Mouse (Mus musculus) liver, postnatal 0 days (tissue): Measurements from ENCODE around the gene Sema5a. TPM values are rescaled to one million over a fixed set of nuclear protein-coding genes. Genes with fewer than 3 reads are reported as not detected.

Source experiments
- ATAC-seq: fragments of 200-750 bp; cut with Nextera tagmentation; 2 replicates; pipeline ENCODE4 v1.8.0; 2017; ENCODE audit warnings: mild to moderate bottlenecking, moderate library complexity
- DNase-seq: peaks from one replicate; pipeline ENCODE4 v3.0.0-alpha.2; 2016
- H3K27ac ChIP-seq: fragments of 300-500 bp; sonication (generic); 2 replicates; pipeline ENCODE4 v1.5.1; 2014; ENCODE audit warnings: antibody characterized with exemption, moderate library complexity, mild to moderate bottlenecking, low read depth
- H3K27me3 ChIP-seq: fragments of 300-500 bp; sonication (generic); 2 replicates; pipeline ENCODE4 v1.6.1; 2014; ENCODE audit warnings: low read length, control low read depth, mixed read lengths; ENCODE audit not compliant: insufficient read depth
- H3K36me3 ChIP-seq: fragments of 300-500 bp; sonication (generic); replicated peaks from 2 replicates; pipeline ENCODE4 v1.6.1; 2014; ENCODE audit warnings: mild to moderate bottlenecking, control low read depth, low read length, moderate library complexity, mixed read lengths; ENCODE audit not compliant: insufficient read depth
- H3K4me1 ChIP-seq: fragments of 300-500 bp; sonication (generic); 2 replicates; pipeline ENCODE4 v1.6.1; 2014; ENCODE audit warnings: antibody characterized with exemption, mild to moderate bottlenecking, control low read depth; ENCODE audit not compliant: insufficient read depth
- H3K4me2 ChIP-seq: fragments of 300-500 bp; sonication (generic); 2 replicates; pipeline ENCODE4 v1.6.1; 2014; ENCODE audit warnings: low read depth, mild to moderate bottlenecking, low read length, moderate library complexity, mixed read lengths
- H3K4me3 ChIP-seq: fragments of 300-500 bp; sonication (generic); 2 replicates; pipeline ENCODE4 v1.5.1; 2014; ENCODE audit warnings: low read depth, low read length
- H3K9ac ChIP-seq: fragments of 300-500 bp; sonication (generic); replicated peaks from 2 replicates; pipeline ENCODE4 v1.6.1; 2014; ENCODE audit warnings: mild to moderate bottlenecking, moderate library complexity
- H3K9me3 ChIP-seq: fragments of 300-500 bp; sonication (generic); 2 replicates; pipeline ENCODE4 v1.6.1; 2016; ENCODE audit warnings: mild to moderate bottlenecking, control low read depth, low read length, mixed read lengths
- CTCF ChIP-seq: sonication (generic); IDR thresholded peaks from 2 replicates; pipeline ENCODE4 v1.5.1; 2016; ENCODE audit warnings: antibody characterized with exemption, low read depth
- EP300 ChIP-seq: IDR thresholded peaks from 2 replicates; pipeline ENCODE4 v1.6.1; 2016; ENCODE audit warnings: antibody characterized with exemption, low read depth, mild to moderate bottlenecking
- WGBS: fragments of 180-500 bp; shearing (Covaris S2); extraction: QIAGEN DNeasy Blood & Tissue Kit; methylation state at CpG from one replicate; pipeline ENCODE4 v1.1.7; 2014; ENCODE audit not compliant: insufficient replicate concordance; 5-methylcytosine and 5-hydroxymethylcytosine counted together
- polyA plus RNA-seq: library from polyadenylated mRNA; unstranded; fragments of >200 nt; fragmentation: Nextera tagmentation; extraction: Ambion mirVana; gene quantifications from 2 replicates; pipeline ENCODE4 v1.2.1, GENCODE M21; 2015

Gene Sema5a
- polyA plus RNA-seq, 1 experiment from 2014 or later, result 0.36 TPM

GRCm38 (mm10) chr15:32291000-32291399, 46.4 kb downstream of the Sema5a start:
- TF ChIP-seq EP300 (no peak), CTCF (no peak)
- Histone ChIP-seq H3K4me2 (no peak overlapping the region), H3K9ac (no peak overlapping the region), H3K36me3 (no peaks in the 10 kb centered on the region), H3K27me3 (no peaks in the 10 kb centered on the region), H3K27ac (no peak overlapping the region), H3K4me1 (no peaks in the 10 kb centered on the region), H3K9me3 (no peaks in the 10 kb centered on the region), H3K4me3 (no peak overlapping the region)
- DNase-seq, result no peak
- no peak for ATAC-seq
- 72% methylated on average over 3 of the region's 3 CpGs for WGBS

- H3K4me2 ChIP-seq, result no peak overlapping the region
- H3K4me3 ChIP-seq, result no peak overlapping the region
- ATAC-seq (no peak), DNase-seq (no peak)
- WGBS, result 67% methylated on average over 6 of the region's 6 CpGs
- no peak overlapping the region for H3K9ac ChIP-seq
- H3K4me1 ChIP-seq, result no peaks in the 10 kb centered on the region
- H3K27ac ChIP-seq, result no peak overlapping the region
- no peaks in the 10 kb centered on the region for H3K9me3 ChIP-seq
- no peaks in the 10 kb centered on the region for H3K36me3 ChIP-seq
- no peaks in the 10 kb centered on the region for H3K27me3 ChIP-seq
- TF ChIP-seq EP300 (no peak), CTCF (no peak)
Observed at GRCm38 (mm10) chr15:32296523-32296922, 51.9 kb downstream of the Sema5a start.

GRCm38 (mm10) chr15:32297266-32297665, 52.7 kb downstream of the Sema5a start:
- Histone ChIP-seq H3K9me3 (no peaks in the 10 kb centered on the region), H3K4me2 (no peak overlapping the region), H3K9ac (no peak overlapping the region), H3K4me3 (no peak overlapping the region), H3K36me3 (no peaks in the 10 kb centered on the region), H3K27me3 (no peaks in the 10 kb centered on the region), H3K27ac (no peak overlapping the region), H3K4me1 (no peaks in the 10 kb centered on the region)
- ATAC-seq, result no peak
- 75% methylated on average over 5 of the region's 5 CpGs for WGBS
- no peak for TF ChIP-seq CTCF
- no peak for TF ChIP-seq EP300
- no peak for DNase-seq

GRCm38 (mm10) chr15:32298525-32298924, 53.9 kb downstream of the Sema5a start:
- Histone ChIP-seq H3K9ac (no peak overlapping the region), H3K36me3 (no peaks in the 10 kb centered on the region), H3K27ac (no peak overlapping the region), H3K4me3 (no peak overlapping the region), H3K4me1 (no peaks in the 10 kb centered on the region), H3K9me3 (no peaks in the 10 kb centered on the region), H3K27me3 (no peaks in the 10 kb centered on the region), H3K4me2 (no peak overlapping the region)
- TF ChIP-seq EP300 (no peak), CTCF (no peak)
- WGBS, result 53% methylated on average over 6 of the region's 6 CpGs
- DNase-seq (no peak), ATAC-seq (no peak)

GRCm38 (mm10) chr15:32300991-32301390, 56.4 kb downstream of the Sema5a start:
- H3K36me3 ChIP-seq, result no peaks in the 10 kb centered on the region
- DNase-seq (no peak), ATAC-seq (no peak)
- no peak for TF ChIP-seq CTCF
- no peak for TF ChIP-seq EP300
- 74% methylated on average over 4 of the region's 4 CpGs for WGBS
- no peak overlapping the region for H3K4me2 ChIP-seq
- no peak overlapping the region for H3K9ac ChIP-seq
- H3K4me1 ChIP-seq, result no peaks in the 10 kb centered on the region
- no peaks in the 10 kb centered on the region for H3K9me3 ChIP-seq
- H3K27ac ChIP-seq, result no peak overlapping the region
- H3K4me3 ChIP-seq, result no peak overlapping the region
- no peaks in the 10 kb centered on the region for H3K27me3 ChIP-seq

GRCm38 (mm10) chr15:32306557-32307243, 62.1 kb downstream of the Sema5a start:
- TF ChIP-seq CTCF (no peak), EP300 (no peak)
- no peak for DNase-seq
- WGBS, result 37% methylated on average over 6 of the region's 6 CpGs
- Histone ChIP-seq H3K9me3 (no peaks in the 10 kb centered on the region), H3K27me3 (no peaks in the 10 kb centered on the region), H3K27ac (no peak overlapping the region), H3K9ac (no peak overlapping the region), H3K4me1 (no peaks in the 10 kb centered on the region), H3K4me2 (no peak overlapping the region), H3K4me3 (no peak overlapping the region), H3K36me3 (no peaks in the 10 kb centered on the region)
- no peak for ATAC-seq
